Mouse (Mus musculus) heart, embryonic 11.5 days (tissue): ENCODE measurements around the gene Faf2. TPM values are rescaled to one million over a fixed set of nuclear protein-coding genes. Genes with fewer than 3 reads are reported as not detected.
A peak's percentile ranks its signal among the peaks of the same experiment; 100 is the strongest.
"Not testable (repeated sequence)": the region's sequence is repeated elsewhere in the genome, so short reads cannot be mapped to it uniquely, and the experiment has no call there.

Experiments
- ATAC-seq: fragments of 200-750 bp; cut with Nextera tagmentation; replicated peaks from 2 replicates; pipeline ENCODE4 v1.8.0; 2017; ENCODE audit warnings: moderate library complexity; ENCODE audit not compliant: insufficient number of reproducible peaks, low FRiP score, low TSS enrichment
- H3K27ac ChIP-seq: fragments of 300-500 bp; sonication (generic); 2 replicates; pipeline ENCODE4 v1.5.1; 2014; ENCODE audit warnings: mild to moderate bottlenecking, low read depth, low read length
- H3K27me3 ChIP-seq: fragments of 300-500 bp; sonication (generic); 2 replicates; pipeline ENCODE4 v1.6.1; 2014; ENCODE audit warnings: mild to moderate bottlenecking, low read length, mixed read lengths; ENCODE audit not compliant: control insufficient read depth, insufficient read depth
- H3K36me3 ChIP-seq: fragments of 300-500 bp; sonication (generic); 2 replicates; pipeline ENCODE4 v1.6.1; 2014; ENCODE audit warnings: mild to moderate bottlenecking, low read length, moderate library complexity, mixed read lengths; ENCODE audit not compliant: control insufficient read depth, insufficient read depth
- H3K4me1 ChIP-seq: fragments of 300-500 bp; sonication (generic); 2 replicates; pipeline ENCODE4 v1.6.1; 2014; ENCODE audit warnings: low read length; ENCODE audit not compliant: control insufficient read depth, insufficient read depth
- H3K4me2 ChIP-seq: fragments of 300-500 bp; sonication (generic); 2 replicates; pipeline ENCODE4 v1.6.1; 2014; ENCODE audit warnings: mild to moderate bottlenecking, moderate library complexity
- H3K4me3 ChIP-seq: fragments of 300-500 bp; sonication (generic); 2 replicates; pipeline ENCODE4 v1.5.1; 2014; ENCODE audit warnings: low read depth, low read length
- H3K9ac ChIP-seq: fragments of 300-500 bp; sonication (generic); 2 replicates; pipeline ENCODE4 v1.6.1; 2014; ENCODE audit warnings: mild to moderate bottlenecking, low read depth, low read length, moderate library complexity
- H3K9me3 ChIP-seq: fragments of 300-500 bp; sonication (generic); replicated peaks from 2 replicates; pipeline ENCODE4 v1.6.1; 2016; ENCODE audit warnings: low read length; ENCODE audit not compliant: control insufficient read depth
- WGBS: fragments of 180-500 bp; shearing (Covaris S2); extraction: QIAGEN DNeasy Blood & Tissue Kit; methylation state at CpG from one replicate; pipeline ENCODE4 v1.1.7; 2014; ENCODE audit not compliant: insufficient replicate concordance; 5-methylcytosine and 5-hydroxymethylcytosine counted together
- polyA plus RNA-seq: library from polyadenylated mRNA; unstranded; fragments of >200 nt; fragmentation: Nextera tagmentation; extraction: Ambion mirVana; gene quantifications from 2 replicates; pipeline ENCODE4 v1.2.1, GENCODE M21; 2014

The Faf2 gene
- polyA plus RNA-seq, 1 experiment from 2014 or later = 73.8 TPM

DNA sequence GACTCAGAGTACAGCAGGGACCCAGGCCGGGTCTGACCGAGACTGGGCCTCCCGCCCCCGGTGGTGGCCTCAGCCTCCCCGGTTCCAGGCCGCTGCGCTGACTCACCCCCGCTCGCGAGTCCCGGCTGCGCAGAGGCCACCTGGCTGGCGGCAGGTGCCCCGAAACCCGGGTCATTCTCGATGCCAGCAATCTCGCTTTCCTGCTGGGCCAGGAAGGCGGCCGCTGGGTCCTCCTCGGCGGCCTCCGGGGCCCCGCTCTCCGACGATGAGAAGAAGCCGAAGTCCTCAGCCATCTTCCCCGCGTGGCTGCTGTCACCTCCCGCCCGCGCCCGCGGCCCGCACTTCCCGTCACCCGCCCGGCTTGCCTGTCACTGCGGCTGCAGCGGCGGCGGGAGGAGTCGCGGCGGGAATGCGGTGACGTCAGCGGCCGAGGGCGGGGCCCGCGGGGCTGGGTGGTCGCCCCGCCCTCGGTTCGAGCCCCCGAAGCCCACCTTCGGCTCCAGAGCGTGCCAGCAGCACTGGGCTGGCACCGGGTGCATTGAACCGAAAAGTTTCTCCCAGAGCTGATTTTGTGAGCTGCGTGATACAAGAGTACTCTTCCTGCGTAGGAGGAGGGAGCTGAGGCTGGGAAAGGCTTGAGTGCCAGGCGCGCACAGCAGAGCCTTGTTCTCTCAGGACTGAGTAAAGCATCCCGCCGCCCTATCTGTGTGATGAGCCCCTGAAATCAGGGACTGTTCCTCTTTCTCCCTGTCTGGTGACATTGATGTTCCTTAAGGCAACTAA is 10.4 kb upstream of the Faf2 start, which contains the start of gene Cltb:
Gene Cltb, minus strand, starts transcription at position 373 of the 783 bp plus-strand sequence.
- Histone ChIP-seq H3K4me1 (peaks cover 13% of the 10 kb centered on the region), H3K9me3 (no peaks in the 10 kb centered on the region), H3K27ac (0 out of 2 replicates have a peak within 1 kb of the TSS, but pooled peaks have one; percentile 38), H3K27me3 (no peaks in the 10 kb centered on the region), H3K9ac (peak within 1 kb of the TSS; percentile 85), H3K4me3 (peak within 1 kb of the TSS; percentile 62), H3K4me2 (peak within 1 kb of the TSS; percentile 99), H3K36me3 (no peaks in the 10 kb centered on the region)
- peak; percentile 59; the same call in 1 of the 2 replicates for ATAC-seq
- WGBS = 1% methylated on average over 65 of the region's 66 CpGs

DNA sequence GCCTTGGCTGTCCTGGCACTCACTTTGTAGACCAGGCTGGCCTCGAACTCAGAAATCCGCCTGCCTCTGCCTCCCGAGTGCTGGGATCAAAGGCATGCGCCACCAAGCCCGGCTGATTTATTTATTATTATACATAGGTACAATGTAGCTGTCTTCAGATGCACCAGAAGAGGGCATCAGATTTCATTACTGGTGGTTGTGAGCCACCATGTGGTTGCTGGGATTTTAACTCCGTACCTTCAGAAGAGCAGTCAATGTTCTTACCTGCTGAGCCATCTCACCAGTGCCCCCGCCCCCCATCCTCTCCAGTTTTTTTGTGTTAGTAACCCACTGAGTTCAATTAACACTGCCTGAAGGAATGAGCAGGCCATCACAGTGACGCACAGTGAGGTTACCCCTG is 8.4 kb upstream of the Faf2 start:
- WGBS = 81% methylated on average over 8 of the region's 8 CpGs
- not testable (repeated sequence) for H3K4me2 ChIP-seq, ATAC-seq, H3K9me3 ChIP-seq, H3K36me3 ChIP-seq, H3K27ac ChIP-seq, H3K9ac ChIP-seq, H3K4me3 ChIP-seq, H3K27me3 ChIP-seq
- H3K4me1 ChIP-seq = peaks cover 13% of the 10 kb centered on the region

DNA sequence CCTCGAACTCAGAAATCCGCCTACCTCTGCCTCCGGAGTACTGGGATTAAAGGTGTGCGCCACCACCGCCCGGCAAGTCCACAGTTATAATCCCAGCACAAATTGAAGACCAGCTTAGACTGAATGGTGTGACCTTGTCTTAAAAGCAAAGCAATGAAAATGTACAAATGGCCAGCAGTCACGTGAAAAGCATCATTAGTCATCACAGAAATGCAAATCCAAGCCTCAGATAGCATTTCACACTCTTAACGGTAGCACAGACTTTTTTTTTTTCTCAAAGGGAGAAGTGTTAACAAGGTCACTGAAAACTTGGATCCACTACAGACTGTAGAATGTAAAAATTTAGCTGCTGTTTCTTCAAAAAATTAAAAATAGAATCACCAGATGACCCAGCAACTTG is 5.3 kb upstream of the Faf2 start:
- 71% methylated on average over 8 of the region's 8 CpGs for WGBS
- H3K27me3 ChIP-seq = no peaks in the 10 kb centered on the region
- H3K4me2 ChIP-seq = no peak overlapping the region
- H3K4me1 ChIP-seq = 0 out of 2 replicates have a peak, but pooled peaks cover 2% of the 10 kb centered on the region
- H3K36me3 ChIP-seq = no peaks in the 10 kb centered on the region
- no peak for ATAC-seq
- H3K9me3 ChIP-seq = no peaks in the 10 kb centered on the region
- no peak overlapping the region for H3K9ac ChIP-seq
- no peak overlapping the region for H3K27ac ChIP-seq
- H3K4me3 ChIP-seq = no peak overlapping the region

DNA sequence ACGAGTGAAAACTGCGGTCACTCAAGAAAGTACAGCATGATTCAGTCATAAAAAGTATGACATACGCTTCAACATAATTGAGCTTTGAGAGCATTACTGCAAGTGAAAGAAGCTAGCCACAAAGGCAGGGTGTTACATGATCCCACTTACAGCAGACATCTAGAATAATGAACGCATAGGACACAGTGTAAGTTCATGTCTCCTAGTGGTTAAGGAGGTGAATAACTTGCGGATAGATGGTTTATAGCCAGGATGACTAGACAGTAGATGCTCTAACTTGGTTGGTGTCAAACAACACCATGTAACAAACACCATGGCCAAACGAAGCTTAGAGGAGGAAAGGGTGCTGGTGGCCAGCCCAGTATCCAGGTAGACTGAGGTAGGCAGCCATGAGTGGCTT is 4.6 kb upstream of the Faf2 start:
- Histone ChIP-seq H3K4me3 (no peak overlapping the region), H3K9ac (no peak overlapping the region), H3K27ac (no peak overlapping the region), H3K27me3 (no peaks in the 10 kb centered on the region), H3K9me3 (no peaks in the 10 kb centered on the region), H3K4me1 (0 out of 2 replicates have a peak, but pooled peaks cover 2% of the 10 kb centered on the region), H3K36me3 (no peaks in the 10 kb centered on the region), H3K4me2 (no peak overlapping the region)
- WGBS = 63% methylated on average over 6 of the region's 6 CpGs
- ATAC-seq = no peak

DNA sequence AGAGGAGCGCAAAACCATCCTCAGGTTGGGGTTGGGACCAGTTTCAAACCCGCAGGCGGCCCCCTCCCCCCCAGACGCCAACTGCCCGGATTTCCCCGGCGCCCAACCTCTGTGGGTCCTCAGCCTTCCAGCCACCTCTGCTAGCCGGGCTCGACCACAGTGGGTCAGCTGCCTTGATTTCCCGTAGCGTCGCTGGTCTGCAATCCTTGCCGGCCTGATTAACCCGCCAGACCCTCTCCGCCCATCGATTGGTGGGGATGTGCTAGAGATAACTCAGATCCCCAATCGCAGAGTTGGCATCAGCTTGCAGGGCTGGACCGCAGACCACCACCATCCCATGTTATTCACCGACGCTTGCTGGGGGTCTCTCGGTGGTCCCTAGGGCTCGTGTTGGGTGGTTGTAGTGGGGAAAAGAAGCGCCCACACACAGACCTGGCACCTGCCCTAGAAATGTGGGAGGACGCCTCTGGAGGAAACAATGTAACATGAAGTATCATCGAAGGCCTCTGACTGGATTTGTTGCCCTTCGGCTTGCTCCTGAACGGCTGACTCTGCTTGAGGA is 457 bp downstream of the Faf2 start:
- no peaks in the 10 kb centered on the region; the same call in 1 of the 2 replicates for H3K36me3 ChIP-seq
- peaks cover 8% of the 10 kb centered on the region for H3K4me1 ChIP-seq
- H3K9me3 ChIP-seq = no peaks in the 10 kb centered on the region
- peak overlapping the region; percentile 68 for H3K4me2 ChIP-seq
- peak overlapping the region; percentile 98 for H3K9ac ChIP-seq
- no peaks in the 10 kb centered on the region for H3K27me3 ChIP-seq
- 1% methylated on average over 27 of the region's 27 CpGs for WGBS
- peak overlapping the region; percentile 90 for H3K4me3 ChIP-seq
- H3K27ac ChIP-seq = peak overlapping the region; percentile 81
- ATAC-seq = peak; percentile 19; the same call in 1 of the 2 replicates

DNA sequence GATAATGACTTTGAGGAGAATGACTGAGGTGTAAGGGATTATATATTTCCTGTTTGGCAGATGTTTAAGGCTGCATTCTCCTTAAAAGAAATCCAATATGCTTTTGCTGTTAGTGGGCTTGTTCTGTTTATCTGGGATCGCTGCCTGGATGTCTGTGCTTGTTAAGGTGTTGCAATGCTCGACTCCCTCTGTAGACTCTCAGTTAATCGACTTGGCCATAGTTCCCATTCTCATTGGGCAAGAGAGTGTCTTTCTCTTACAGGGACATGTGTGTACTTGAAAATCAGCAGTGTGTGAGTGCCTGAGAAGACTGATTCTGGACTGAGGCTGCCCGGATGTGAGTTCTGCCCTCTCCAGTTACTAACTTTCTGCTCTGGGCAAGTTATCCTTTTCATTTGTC is 7.5 kb downstream of the Faf2 start:
- H3K4me1 ChIP-seq = no peaks in the 10 kb centered on the region
- 87% methylated on average over 4 of the region's 4 CpGs for WGBS
- H3K27me3 ChIP-seq = no peaks in the 10 kb centered on the region
- H3K4me2 ChIP-seq = no peak overlapping the region
- no peak for ATAC-seq
- no peak overlapping the region for H3K9ac ChIP-seq
- no peak overlapping the region for H3K27ac ChIP-seq
- H3K4me3 ChIP-seq = no peak overlapping the region
- no peaks in the 10 kb centered on the region; the same call in 1 of the 2 replicates for H3K36me3 ChIP-seq
- no peaks in the 10 kb centered on the region for H3K9me3 ChIP-seq

DNA sequence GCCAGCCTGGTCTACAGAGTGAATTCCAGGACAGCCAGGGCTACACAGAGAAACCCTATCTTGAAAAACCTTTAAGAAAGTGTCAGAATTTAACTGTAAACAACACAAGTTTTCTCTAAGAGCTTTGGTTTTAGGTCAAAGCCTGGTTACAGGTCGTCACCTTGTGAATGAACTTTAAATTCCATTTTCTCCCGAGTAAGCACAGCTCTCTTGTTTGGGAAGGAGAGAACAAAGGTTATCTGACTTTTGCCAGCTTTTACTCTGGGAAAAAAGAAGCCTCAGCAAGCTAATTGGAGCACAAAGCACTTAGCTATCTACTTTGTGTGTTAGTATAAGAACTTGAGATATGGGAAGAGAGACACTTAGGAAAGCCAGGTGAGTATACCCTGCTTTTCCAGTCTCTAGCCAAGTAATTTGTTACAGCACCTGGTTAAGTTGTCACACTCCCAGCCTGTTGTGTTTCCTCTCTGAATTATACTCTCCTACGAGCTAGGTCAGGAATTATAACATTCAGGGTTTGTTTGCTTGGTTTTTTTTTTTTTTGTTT is 11.2 kb downstream of the Faf2 start:
- no peak overlapping the region for H3K9ac ChIP-seq
- peaks cover 3% of the 10 kb centered on the region for H3K36me3 ChIP-seq
- no peaks in the 10 kb centered on the region for H3K27me3 ChIP-seq
- no peak overlapping the region for H3K4me3 ChIP-seq
- H3K4me1 ChIP-seq = no peaks in the 10 kb centered on the region
- 55% methylated on average over 3 of the region's 3 CpGs for WGBS
- H3K4me2 ChIP-seq = no peak overlapping the region
- no peak for ATAC-seq
- no peaks in the 10 kb centered on the region for H3K9me3 ChIP-seq
- H3K27ac ChIP-seq = no peak overlapping the region

DNA sequence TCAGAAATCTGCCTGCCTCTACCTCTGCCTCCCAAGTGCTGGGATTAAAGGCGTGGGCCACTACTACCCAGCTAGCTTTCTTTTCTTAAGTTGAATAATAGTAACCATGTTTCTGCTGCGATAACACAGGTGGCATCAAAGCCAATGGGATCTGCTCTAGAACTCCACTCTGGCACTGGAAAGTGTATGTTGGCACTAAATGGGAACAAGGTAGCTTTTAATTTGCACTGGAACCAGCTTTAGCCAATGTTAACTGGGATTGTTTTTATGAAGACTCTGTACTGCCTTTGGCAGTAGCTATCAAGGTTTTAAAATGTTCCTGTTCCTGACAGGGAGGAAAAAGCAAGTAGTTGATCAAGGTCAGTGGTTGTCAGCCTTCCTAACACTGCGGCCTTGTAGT is 13.4 kb downstream of the Faf2 start:
- no peaks in the 10 kb centered on the region for H3K27me3 ChIP-seq
- H3K9ac ChIP-seq = no peak overlapping the region
- no peak overlapping the region for H3K4me2 ChIP-seq
- 92% methylated on average over 3 of the region's 3 CpGs for WGBS
- no peak for ATAC-seq
- no peak overlapping the region for H3K27ac ChIP-seq
- H3K9me3 ChIP-seq = no peaks in the 10 kb centered on the region
- H3K4me3 ChIP-seq = no peak overlapping the region
- peaks cover 16% of the 10 kb centered on the region for H3K36me3 ChIP-seq
- no peaks in the 10 kb centered on the region for H3K4me1 ChIP-seq
